Mouse (Mus musculus) CH12.LX (cell line): ENCODE measurements at regions not wholly inside any gene's neighbourhood (a gene's known extent, or its start where the extent isn't known, plus 50 kb on each side); places are given as distances from the start of the nearest gene placed in this dataset.

Source experiments
- DNase-seq: peaks from one replicate; pipeline ENCODE4 v3.0.0-alpha.2; 2013; ENCODE audit errors: extremely low read depth
- H3K27ac ChIP-seq: 2 replicates; pipeline ENCODE4 v1.5.1; 2012; ENCODE audit warnings: low read depth, mild to moderate bottlenecking, control low read depth, moderate library complexity; ENCODE audit not compliant: insufficient read depth
- H3K27me3 ChIP-seq: replicated peaks from 2 replicates; pipeline ENCODE3; 2012; ENCODE audit warnings: inconsistent platforms
- H3K36me3 ChIP-seq, 2 experiments: replicated peaks in 1 of 2; 2 replicates each; pipeline versions ENCODE3 to v1.6.1; 2012; ENCODE audit warnings: inconsistent platforms in 1 of 2, low read length in 1 of 2, mild to moderate bottlenecking in 1 of 2, mixed read lengths in 1 of 2, moderate library complexity in 1 of 2; ENCODE audit not compliant: control insufficient read depth in 1 of 2, insufficient read depth in 1 of 2
- H3K4me1 ChIP-seq, 2 experiments: 2 replicates each; pipeline ENCODE4 v1.6.1; 2012; ENCODE audit warnings: inconsistent platforms in 1 of 2, moderate library complexity in 1 of 2; ENCODE audit not compliant: insufficient read depth in 2 of 2, control insufficient read depth in 1 of 2
- H3K4me2 ChIP-seq: 2 replicates; pipeline ENCODE4 v1.6.1; 2012; ENCODE audit warnings: low read depth, mild to moderate bottlenecking, control low read depth; ENCODE audit not compliant: poor library complexity, insufficient read depth, severe bottlenecking
- H3K4me3 ChIP-seq, 3 experiments: fragments of 150-350 bp in 1 of 3; sonication (generic) in 1 of 3; replicated peaks in 1 of 3; 2 replicates each; pipeline versions ENCODE3 to v1.5.1; 2011 to 2012; ENCODE audit warnings: low read depth in 2 of 3, low read length in 2 of 3, mild to moderate bottlenecking in 2 of 3, moderate library complexity in 2 of 3, control low read depth in 1 of 3, improper control_type of control experiment in 1 of 3, inconsistent platforms in 1 of 3, mixed read lengths in 1 of 3; ENCODE audit not compliant: poor library complexity in 1 of 3
- H3K79me2 ChIP-seq: replicated peaks from 2 replicates; pipeline ENCODE4 v1.6.1; 2012; ENCODE audit warnings: mild to moderate bottlenecking, moderate library complexity; ENCODE audit not compliant: control insufficient read depth, poor library complexity, insufficient read depth, severe bottlenecking; ENCODE audit errors: extremely low read depth
- H3K9ac ChIP-seq: 2 replicates; pipeline ENCODE4 v1.6.1; 2012; ENCODE audit warnings: low read depth, mild to moderate bottlenecking, control low read depth, moderate library complexity; ENCODE audit not compliant: insufficient read depth
- H3K9me3 ChIP-seq: replicated peaks from 2 replicates; pipeline ENCODE3; 2012; ENCODE audit warnings: low read length, inconsistent platforms, mixed read lengths
- BHLHE40 ChIP-seq: IDR thresholded peaks from 2 replicates; pipeline ENCODE4 v1.6.1; 2011; ENCODE audit warnings: mild to moderate bottlenecking, low read depth, low read length, improper control_type of control experiment
- CHD2 ChIP-seq: IDR thresholded peaks from 2 replicates; pipeline ENCODE4 v1.6.1; 2011; ENCODE audit warnings: low read length, improper control_type of control experiment
- E2F4 ChIP-seq: IDR thresholded peaks from 2 replicates; pipeline ENCODE4 v1.6.1; 2011; ENCODE audit warnings: low read depth, low read length, improper control_type of control experiment; ENCODE audit not compliant: insufficient replicate concordance
- EP300 ChIP-seq: IDR thresholded peaks from 2 replicates; pipeline ENCODE4 v1.6.1; 2011; ENCODE audit warnings: low read length, improper control_type of control experiment
- ETS1 ChIP-seq: conservative IDR thresholded peaks from 2 replicates; pipeline ENCODE4 v1.6.1; 2012; ENCODE audit warnings: low read depth, mild to moderate bottlenecking, inconsistent platforms, low read length, improper control_type of control experiment, moderate library complexity
- IRF4 ChIP-seq: IDR thresholded peaks from 2 replicates; pipeline ENCODE4 v1.6.1; 2014; ENCODE audit warnings: low read depth, mild to moderate bottlenecking, inconsistent platforms, low read length, improper control_type of control experiment
- JUN ChIP-seq: IDR thresholded peaks from 2 replicates; pipeline ENCODE4 v1.6.1; 2011; ENCODE audit warnings: low read depth, mild to moderate bottlenecking, low read length, improper control_type of control experiment, moderate library complexity; ENCODE audit not compliant: insufficient read depth
- JUND ChIP-seq: conservative IDR thresholded peaks from 2 replicates; pipeline ENCODE4 v1.6.1; 2011; ENCODE audit warnings: low read depth, low read length, improper control_type of control experiment
- KAT2A ChIP-seq: IDR thresholded peaks from 2 replicates; pipeline ENCODE4 v1.6.1; 2012; ENCODE audit warnings: low read length, improper control_type of control experiment, inconsistent platforms; ENCODE audit not compliant: insufficient replicate concordance
- MAX ChIP-seq: IDR thresholded peaks from 2 replicates; pipeline ENCODE4 v1.6.1; 2011; ENCODE audit warnings: low read length, improper control_type of control experiment
- MAZ ChIP-seq: IDR thresholded peaks from 2 replicates; pipeline ENCODE4 v1.6.1; 2012; ENCODE audit warnings: low read depth, mild to moderate bottlenecking, inconsistent platforms, low read length, improper control_type of control experiment, moderate library complexity
- MEF2A ChIP-seq: IDR thresholded peaks from 2 replicates; pipeline ENCODE4 v1.6.1; 2014; ENCODE audit warnings: low read depth, mild to moderate bottlenecking, inconsistent platforms, low read length, improper control_type of control experiment, borderline replicate concordance
- NELFE ChIP-seq: IDR thresholded peaks from 2 replicates; pipeline ENCODE4 v1.6.1; 2011; ENCODE audit warnings: low read depth, low read length, improper control_type of control experiment
- RCOR1 ChIP-seq: conservative IDR thresholded peaks from 2 replicates; pipeline ENCODE4 v1.6.1; 2012; ENCODE audit warnings: low read depth, mild to moderate bottlenecking, inconsistent platforms, low read length, improper control_type of control experiment
- ZKSCAN1 ChIP-seq: IDR thresholded peaks from 2 replicates; pipeline ENCODE4 v1.6.1; 2012; ENCODE audit warnings: low read depth, inconsistent platforms, low read length, improper control_type of control experiment, borderline replicate concordance
- ZMIZ1 ChIP-seq: IDR thresholded peaks from 2 replicates; pipeline ENCODE4 v1.6.1; 2012; ENCODE audit warnings: low read depth, mild to moderate bottlenecking, inconsistent platforms, low read length, improper control_type of control experiment
- ZNF384 ChIP-seq: IDR thresholded peaks from 2 replicates; pipeline ENCODE4 v1.6.1; 2012; ENCODE audit warnings: low read depth, low read length, improper control_type of control experiment, inconsistent platforms
- dilution Hi-C: fragments of 300-500 bp; cut with MboI; formaldehyde crosslinking; loops from 2 replicates; pipeline ENCODE4 v1.14.3; 2020; ENCODE audit warnings: low sequenced_read_pairs; ENCODE audit not compliant: extremely low pct_unique_long_range_greater_than_20kb, extremely low pct_ligation_motif_present
- in situ Hi-C: fragments of 300-500 bp; cut with MboI; formaldehyde crosslinking; loops from 3 replicates; pipeline ENCODE4 v1.14.3; 2019; ENCODE audit warnings: low sequenced_read_pairs, low pct_ligation_motif_present, low pct_unique_long_range_greater_than_20kb, mixed read lengths

DNA sequence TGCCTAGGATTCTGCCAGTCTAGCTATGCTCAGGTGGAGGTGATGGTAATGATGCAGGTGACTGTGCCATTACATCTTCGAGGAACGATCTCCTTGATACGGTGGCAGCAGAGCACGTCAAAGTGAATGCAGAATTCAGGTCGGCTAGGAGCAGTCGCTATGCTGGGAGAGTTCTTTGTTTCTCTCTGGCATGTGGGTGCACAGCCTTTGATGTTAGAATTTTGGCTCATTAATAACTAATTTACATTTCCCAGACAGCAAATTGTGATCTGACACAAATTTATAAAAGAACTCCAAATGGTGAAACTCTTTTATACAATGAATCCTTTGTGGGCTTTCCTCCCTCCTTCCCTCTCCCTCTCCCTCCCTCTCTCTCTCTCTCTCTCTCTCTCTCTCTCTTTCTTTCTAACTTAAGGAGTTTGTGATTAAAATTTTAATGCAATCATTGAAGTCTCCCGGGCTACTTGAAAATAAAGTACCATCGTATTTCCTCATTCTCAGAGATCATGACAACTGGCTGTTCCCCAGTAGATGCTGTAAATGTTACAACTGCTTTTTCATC, 307.2 kb downstream of the Foxo1 start:
- Histone ChIP-seq H3K36me3 (no peaks in the 10 kb centered on the region), H3K27ac (no peak overlapping the region), H3K9ac (no peak overlapping the region)
- dilution Hi-C loops: no loop called here
- TF ChIP-seq ZKSCAN1 (no peak), CHD2 (no peak), KAT2A (no peak), JUND (no peak), EP300 (no peak), IRF4 (no peak), BHLHE40 (no peak), ZNF384 (no peak), MEF2A (no peak), E2F4 (no peak)
- TF ChIP-seq, all 38 proteins: peak for 0
- Histone ChIP-seq H3K79me2 (no peaks in the 10 kb centered on the region), H3K4me3 (no peak overlapping the region), H3K27me3 (no peaks in the 10 kb centered on the region), H3K4me1 (peaks cover 0 to 12% of the 10 kb centered on the region in 2 experiments; a peak in 2 of 4 replicates), H3K4me2 (no peak overlapping the region), H3K9me3 (no peaks in the 10 kb centered on the region)
- no peak for DNase-seq
- in situ Hi-C loops: no loop called here

DNA sequence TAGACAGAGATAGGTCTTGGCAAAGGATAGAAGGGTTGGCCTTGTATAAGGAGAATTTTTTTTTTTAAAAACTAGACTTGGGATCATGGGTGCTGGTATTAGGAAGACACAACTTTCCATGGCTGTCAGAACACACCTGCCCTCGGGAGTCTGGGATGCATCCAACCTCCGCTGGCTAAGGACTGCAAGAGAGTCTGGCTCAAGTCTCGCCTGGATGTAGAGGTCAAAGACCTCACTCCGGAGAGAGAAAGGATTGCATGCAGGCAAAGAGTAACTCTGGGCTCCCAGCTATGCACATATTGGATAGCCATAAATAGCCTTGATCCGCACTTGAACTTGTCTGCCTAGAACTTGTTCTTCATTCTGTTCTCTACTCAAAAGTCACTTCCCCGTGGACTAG, 306.2 kb downstream of the Foxo1 start:
- H3K4me3 ChIP-seq: no peak overlapping the region
- no peaks in the 10 kb centered on the region for H3K36me3 ChIP-seq
- no peaks in the 10 kb centered on the region for H3K79me2 ChIP-seq
- no peak for DNase-seq
- no peaks in the 10 kb centered on the region for H3K27me3 ChIP-seq
- no peak overlapping the region for H3K27ac ChIP-seq
- dilution Hi-C loops: no loop called here
- no peak overlapping the region for H3K4me2 ChIP-seq
- in situ Hi-C loops: no loop called here
- H3K9me3 ChIP-seq: no peaks in the 10 kb centered on the region
- no peak overlapping the region for H3K9ac ChIP-seq
- TF ChIP-seq MAX (no peak), NELFE (no peak), RCOR1 (no peak), JUN (no peak), ZMIZ1 (no peak), ETS1 (no peak), MAZ (no peak)
- peaks cover 0 to 12% of the 10 kb centered on the region in 2 experiments; a peak in 2 of 4 replicates for H3K4me1 ChIP-seq
